Mouse (Mus musculus) CD8-positive naive resting alpha-beta T cell, adult 2 months (primary cell): Measurements from ENCODE around the gene Rinl.

Experiments
- DNase-seq, 2 experiments: peaks; one replicate each; pipeline ENCODE4 v3.0.0; 2022; ENCODE audit warnings: low read depth in 2 of 2, low spot score in 2 of 2

Gene Rinl

GRCm38 (mm10) chr7:28780067-28780658 lies 8.6 kb upstream of the Rinl start:
- peak; percentile 85 to 91 for DNase-seq

GRCm38 (mm10) chr7:28780857-28781256 lies 7.9 kb upstream of the Rinl start:
- no peak for DNase-seq

- DNase-seq = peak; percentile 69 to 74
Measured at GRCm38 (mm10) chr7:28781261-28781663, 7.5 kb upstream of the Rinl start.

GRCm38 (mm10) chr7:28785161-28785560 lies 3.6 kb upstream of the Rinl start:
- DNase-seq = no peak

GRCm38 (mm10) chr7:28787884-28788283 lies 885 bp upstream of the Rinl start:
- DNase-seq = no peak

- DNase-seq = no peak
Measured at GRCm38 (mm10) chr7:28789235-28789634, 466 bp downstream of the Rinl start.

GRCm38 (mm10) chr7:28790066-28790806 lies 1.5 kb downstream of the Rinl start:
- DNase-seq = no peak

GRCm38 (mm10) chr7:28791706-28792105 lies 2.9 kb downstream of the Rinl start:
- DNase-seq = no peak

- peak; percentile 53 to 59 for DNase-seq
Measured at GRCm38 (mm10) chr7:28792391-28793185, 3.8 kb downstream of the Rinl start.

GRCm38 (mm10) chr7:28793834-28794233 lies 5.1 kb downstream of the Rinl start:
- DNase-seq = no peak

- DNase-seq = no peak
Measured at GRCm38 (mm10) chr7:28794496-28794895, 5.7 kb downstream of the Rinl start.

GRCm38 (mm10) chr7:28795832-28796231 lies 7.1 kb downstream of the Rinl start:
- no peak for DNase-seq

- DNase-seq = peak; percentile 69
Measured at GRCm38 (mm10) chr7:28796562-28796975, 7.8 kb downstream of the Rinl start.

GRCm38 (mm10) chr7:28799994-28800393 lies 11.2 kb downstream of the Rinl start:
- no peak for DNase-seq

GRCm38 (mm10) chr7:28801451-28801850 lies 12.7 kb downstream of the Rinl start:
- DNase-seq = no peak

GRCm38 (mm10) chr7:28801901-28802670 lies 13.3 kb downstream of the Rinl start:
- no peak for DNase-seq

- DNase-seq = no peak
Measured at GRCm38 (mm10) chr7:28802846-28803588, 14.2 kb downstream of the Rinl start.

GRCm38 (mm10) chr7:28803756-28804155 lies 15.0 kb downstream of the Rinl start:
- no peak for DNase-seq

GRCm38 (mm10) chr7:28806869-28807268 lies 18.1 kb downstream of the Rinl start:
- no peak for DNase-seq

- DNase-seq = no peak
Measured at GRCm38 (mm10) chr7:28807641-28808220, 19.0 kb downstream of the Rinl start.
